Mouse (Mus musculus): ENCODE results near the gene Rnase4.

DNA sequence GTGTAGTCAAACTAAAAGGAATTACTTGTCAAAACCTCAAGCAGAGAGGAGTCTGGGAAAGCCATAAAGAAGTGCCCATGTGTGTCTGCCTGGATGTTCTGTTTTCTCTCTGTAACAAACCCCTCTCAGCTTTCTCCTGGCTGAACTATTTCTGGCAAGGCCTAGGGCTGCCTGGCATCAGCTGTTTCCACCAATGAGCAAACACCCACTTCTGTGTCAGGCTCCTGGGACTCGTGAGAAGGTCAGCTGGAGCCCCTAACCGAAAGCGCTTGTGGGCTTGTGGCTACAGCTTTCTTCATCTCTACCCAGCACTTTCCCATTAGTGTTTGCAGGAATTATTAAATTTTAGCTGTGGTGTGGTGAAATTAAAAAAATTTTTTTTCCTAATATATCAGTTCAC, 21.1 kb downstream of the Rnase4 start:
- TF ChIP-seq GATA1 (IDR thresholded peaks at IDR 0.05; ENCODE audit: low read length) = no peak
- TF ChIP-seq TAL1 (IDR thresholded peaks at IDR 0.05; ENCODE audit: low read length) = no peak

All from erythroblast, embryonic 14.5 days (primary cell).